Mouse (Mus musculus) liver, adult 2 months (tissue): Measurements from ENCODE around the gene Pnmt.

Experiments used
- CTCF ChIP-seq: fragments of 200-500 bp; IDR thresholded peaks from 2 replicates; pipeline ENCODE4 v1.5.1; 2011; ENCODE audit warnings: low read depth, low read length, control low read depth
- POLR2A ChIP-seq: fragments of 200-500 bp; IDR thresholded peaks from 2 replicates; pipeline ENCODE4 v1.6.1; 2011; ENCODE audit warnings: low read length, control low read depth; ENCODE audit not compliant: insufficient read depth; ENCODE audit errors: extremely low read depth

- TF ChIP-seq CTCF, result no peak
- peak; percentile 71 for TF ChIP-seq POLR2A
These were observed 27.8 kb upstream of the Pnmt start, which contains the start of gene Stard3 for GRCm38 (mm10) chr11:98358161-98359083.
